ENCODE assay signal across 17 mouse cellular contexts in the genomic region with DNA sequence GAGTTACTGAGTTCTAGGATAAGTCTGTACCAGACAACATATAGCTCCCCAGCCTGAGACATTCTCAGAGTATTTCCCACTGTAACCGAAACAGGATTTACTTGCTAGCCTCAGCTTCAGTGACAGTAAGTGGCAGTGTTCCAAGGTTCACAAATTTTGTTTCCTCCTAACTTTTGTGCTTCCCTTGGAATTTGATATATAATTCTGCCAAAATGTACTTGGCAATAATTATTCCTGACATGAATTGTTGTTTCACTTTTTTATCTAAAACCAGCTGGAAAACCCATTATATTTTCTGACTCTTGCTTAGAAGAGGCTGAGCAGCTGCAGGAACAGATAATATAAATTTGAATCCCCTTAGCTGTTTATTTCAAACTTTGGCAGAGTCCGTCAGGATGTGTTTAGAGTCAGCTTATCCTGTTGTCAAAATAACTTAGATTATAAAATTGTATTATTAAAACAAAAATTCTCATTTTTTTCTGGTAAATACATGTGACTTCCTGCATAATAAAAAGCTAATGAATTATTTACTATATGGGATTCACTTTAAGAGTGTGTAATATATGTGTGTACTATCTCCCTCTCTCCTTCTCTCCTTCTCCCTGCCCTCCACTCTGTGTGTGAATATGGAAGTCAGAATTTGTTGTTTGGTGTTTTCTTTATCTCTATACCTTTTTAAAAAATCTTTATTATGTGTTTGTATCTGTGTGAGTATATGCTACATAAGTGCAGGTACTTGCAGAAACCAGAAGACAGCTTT. TPM values are rescaled to one million over a fixed set of nuclear protein-coding genes. Genes with fewer than 3 reads are reported as not detected.
DNase-seq lines count a peak whose midpoint lies in the region; ATAC-seq and TF ChIP-seq lines count a peak whose summit lies in the region.
"Had no signal": no experiment of that assay in that cellular context is flagged by ENCODE, and none has a peak within 500 bp of the region (broad histone marks: within the 10 kb centered on the region; RNA-seq: fewer than 3 reads in every experiment).

No protein-coding gene starts in this region.

- peak; percentile 29 to 56 for DNase-seq in heart, adult 18-20 months
- peak; percentile 69 for DNase-seq in kidney, postnatal 0 days (ENCODE audit: low spot score)
- DNase-seq in kidney, adult 18-20 months = no peak
- no peak for DNase-seq in stomach, postnatal 0 days (ENCODE audit: low spot score)
- DNase-seq in right cerebral cortex, postnatal 14 days = no peak
- no peak for DNase-seq in spleen, adult 12 weeks (ENCODE audit: low spot score)
- DNase-seq: cerebellum, adult 11 months; cerebellum, postnatal 36 days; gastrocnemius, postnatal 14 days; spleen, adult 18-20 months; thymus, postnatal 25 days had no signal

- TF ChIP-seq EP300 in stomach, postnatal 0 days (optimal IDR thresholded peaks at IDR 0.05) = no peak

- no peak for TF ChIP-seq CTCF in kidney, postnatal 0 days (IDR thresholded peaks at IDR 0.05; ENCODE audit: low read depth)
- no peak for TF ChIP-seq CTCF in stomach, postnatal 0 days (IDR thresholded peaks at IDR 0.05; ENCODE audit: low read depth)

- H3K4me3 ChIP-seq in heart, embryonic 12.5 days = no peak overlapping the region
- no peak overlapping the region for H3K4me3 ChIP-seq in kidney, postnatal 0 days (replicated peaks; ENCODE audit: low read depth, low read length)
- no peak overlapping the region for H3K4me3 ChIP-seq in stomach, embryonic 16.5 days (replicated peaks; ENCODE audit: low read length)
- H3K4me3 ChIP-seq in stomach, postnatal 0 days (ENCODE audit: low read depth, low read length) = no peak overlapping the region
- H3K4me3 ChIP-seq: limb, embryonic 13.5 days had no signal

- no peak overlapping the region for H3K27ac ChIP-seq in heart, embryonic 12.5 days (ENCODE audit: poor library complexity, severe bottlenecking)
- no peak overlapping the region for H3K27ac ChIP-seq in kidney, postnatal 0 days
- H3K27ac ChIP-seq in stomach, embryonic 16.5 days (ENCODE audit: low read length) = 0 out of 2 replicates have a peak overlapping the region, but pooled peaks have one; percentile 38
- H3K27ac ChIP-seq in stomach, postnatal 0 days (replicated peaks) = no peak overlapping the region
- H3K27ac ChIP-seq: hindbrain, postnatal 0 days; limb, embryonic 13.5 days had no signal

- no peaks in the 10 kb centered on the region for H3K27me3 ChIP-seq in heart, embryonic 12.5 days (replicated peaks)
- no peaks in the 10 kb centered on the region for H3K27me3 ChIP-seq in kidney, postnatal 0 days (ENCODE audit: insufficient read depth, low read length)
- no peaks in the 10 kb centered on the region for H3K27me3 ChIP-seq in stomach, embryonic 16.5 days (ENCODE audit: control insufficient read depth, insufficient read depth, low read length)
- no peaks in the 10 kb centered on the region for H3K27me3 ChIP-seq in stomach, postnatal 0 days (ENCODE audit: control insufficient read depth, insufficient read depth, low read length)
- H3K27me3 ChIP-seq: limb, embryonic 13.5 days had no signal

- no peak for ATAC-seq in heart, embryonic 12.5 days (ENCODE audit: insufficient number of reproducible peaks, low FRiP score)
- ATAC-seq in kidney, postnatal 0 days (replicated peaks; ENCODE audit: low FRiP score, low read depth) = no peak
- no peak; the same call in 1 of the 2 replicates for ATAC-seq in stomach, embryonic 16.5 days (ENCODE audit: insufficient read depth, low FRiP score)
- ATAC-seq in stomach, postnatal 0 days (ENCODE audit: low FRiP score, low TSS enrichment) = no peak
- ATAC-seq: hindbrain, postnatal 0 days; Patski had no signal

- H3K9ac ChIP-seq in heart, embryonic 12.5 days = no peak overlapping the region
- no peak overlapping the region for H3K9ac ChIP-seq in kidney, postnatal 0 days (ENCODE audit: low read depth, low read length)
- H3K9ac ChIP-seq in stomach, embryonic 16.5 days (ENCODE audit: low read length) = no peak overlapping the region
- H3K9ac ChIP-seq in stomach, postnatal 0 days (ENCODE audit: low read length) = no peak overlapping the region
- H3K9ac ChIP-seq: limb, embryonic 13.5 days had no signal

- no peaks in the 10 kb centered on the region for H3K9me3 ChIP-seq in heart, embryonic 12.5 days (replicated peaks)
- H3K9me3 ChIP-seq in kidney, postnatal 0 days (replicated peaks; ENCODE audit: low read length) = no peaks in the 10 kb centered on the region
- no peaks in the 10 kb centered on the region for H3K9me3 ChIP-seq in stomach, embryonic 16.5 days (replicated peaks; ENCODE audit: control insufficient read depth, low read length)
- no peaks in the 10 kb centered on the region for H3K9me3 ChIP-seq in stomach, postnatal 0 days (ENCODE audit: control insufficient read depth, low read length)
- H3K9me3 ChIP-seq: limb, embryonic 13.5 days had no signal

- H3K36me3 ChIP-seq in heart, embryonic 12.5 days = no peaks in the 10 kb centered on the region
- no peaks in the 10 kb centered on the region for H3K36me3 ChIP-seq in kidney, postnatal 0 days (ENCODE audit: insufficient read depth, low read length)
- no peaks in the 10 kb centered on the region for H3K36me3 ChIP-seq in stomach, embryonic 16.5 days (ENCODE audit: control insufficient read depth, insufficient read depth, low read length)
- H3K36me3 ChIP-seq in stomach, postnatal 0 days (ENCODE audit: control insufficient read depth, insufficient read depth, low read length) = no peaks in the 10 kb centered on the region
- H3K36me3 ChIP-seq: limb, embryonic 13.5 days had no signal

- WGBS in heart, embryonic 12.5 days = 55% methylated on average over 2 of the region's 2 CpGs
- 52% methylated on average over 2 of the region's 2 CpGs for WGBS in kidney, postnatal 0 days
- 43% methylated on average over 2 of the region's 2 CpGs for WGBS in stomach, embryonic 16.5 days
- 37% methylated on average over 2 of the region's 2 CpGs for WGBS in stomach, postnatal 0 days

- H3K4me1 ChIP-seq in heart, embryonic 12.5 days (replicated peaks) = no peaks in the 10 kb centered on the region
- no peaks in the 10 kb centered on the region for H3K4me1 ChIP-seq in kidney, postnatal 0 days (replicated peaks; ENCODE audit: insufficient read depth, low read length)
- no peaks in the 10 kb centered on the region for H3K4me1 ChIP-seq in stomach, embryonic 16.5 days (ENCODE audit: control insufficient read depth, insufficient read depth, low read length)
- H3K4me1 ChIP-seq in stomach, postnatal 0 days (replicated peaks; ENCODE audit: control insufficient read depth, insufficient read depth) = no peaks in the 10 kb centered on the region
- H3K4me1 ChIP-seq: limb, embryonic 13.5 days had no signal

- no peak overlapping the region for H3K4me2 ChIP-seq in heart, embryonic 12.5 days
- H3K4me2 ChIP-seq in kidney, postnatal 0 days (ENCODE audit: low read length) = no peak overlapping the region
- no peak overlapping the region for H3K4me2 ChIP-seq in stomach, embryonic 16.5 days (ENCODE audit: low read depth, low read length)
- no peak overlapping the region for H3K4me2 ChIP-seq in stomach, postnatal 0 days (replicated peaks; ENCODE audit: low read depth)
- H3K4me2 ChIP-seq: limb, embryonic 13.5 days; midbrain, embryonic 11.5 days had no signal

RNA-seq across cellular contexts. Expression of gene Fundc2, which starts 9.4 kb away (rescaled TPM):
- 100 to 1,000 TPM; 150 to 179 TPM for total RNA-seq in heart, adult 18-20 months (2021)
- polyA plus RNA-seq in heart, embryonic 12.5 days (2016; fragmentation: Nextera tagmentation; extraction: Ambion mirVana) = 69.8 and 70.2 TPM in 2 replicates
- polyA plus RNA-seq in kidney, postnatal 0 days (2015; fragmentation: Nextera tagmentation; extraction: Ambion mirVana) = 73.5 and 77.8 TPM in 2 replicates
- 51.7 and 65.6 TPM in 2 replicates for polyA plus RNA-seq in stomach, embryonic 16.5 days (2015; fragmentation: Nextera tagmentation; extraction: Ambion mirVana)
- 51.3 and 54.8 TPM in 2 replicates for polyA plus RNA-seq in stomach, postnatal 0 days (2015; fragmentation: Nextera tagmentation; extraction: Ambion mirVana)

RNA-seq across cellular contexts. Expression of gene F8, which starts 9.6 kb away (rescaled TPM):
- 1 to 10 TPM; 1.6 to 2.3 TPM for total RNA-seq in heart, adult 18-20 months (2021)
- 1.8 and 2.0 TPM in 2 replicates for polyA plus RNA-seq in heart, embryonic 12.5 days (2016; fragmentation: Nextera tagmentation; extraction: Ambion mirVana)
- polyA plus RNA-seq in kidney, postnatal 0 days (2015; fragmentation: Nextera tagmentation; extraction: Ambion mirVana) = 4.2 and 4.8 TPM in 2 replicates
- 0.71 and 1.6 TPM in 2 replicates for polyA plus RNA-seq in stomach, embryonic 16.5 days (2015; fragmentation: Nextera tagmentation; extraction: Ambion mirVana)
- 0.42 and 0.80 TPM in 2 replicates for polyA plus RNA-seq in stomach, postnatal 0 days (2015; fragmentation: Nextera tagmentation; extraction: Ambion mirVana)

RNA-seq across cellular contexts. Expression of gene Cmc4, which starts 43.5 kb away (rescaled TPM):
- total RNA-seq in heart, adult 18-20 months (2021) = 10 to 100 TPM in 1 of 2 experiments, 1 to 10 TPM in 1; 7.9 to 10.7 TPM
- polyA plus RNA-seq in heart, embryonic 12.5 days (2016; fragmentation: Nextera tagmentation; extraction: Ambion mirVana) = 19.6 and 20.1 TPM in 2 replicates
- polyA plus RNA-seq in kidney, postnatal 0 days (2015; fragmentation: Nextera tagmentation; extraction: Ambion mirVana) = 28.1 and 32.3 TPM in 2 replicates
- 23.1 and 25.2 TPM in 2 replicates for polyA plus RNA-seq in stomach, embryonic 16.5 days (2015; fragmentation: Nextera tagmentation; extraction: Ambion mirVana)
- polyA plus RNA-seq in stomach, postnatal 0 days (2015; fragmentation: Nextera tagmentation; extraction: Ambion mirVana) = 15.9 and 17.3 TPM in 2 replicates

RNA-seq across cellular contexts. Expression of gene Mtcp1, which starts 43.5 kb away (rescaled TPM):
- total RNA-seq in heart, adult 18-20 months (2021) = 1 to 10 TPM; 2.7 to 2.9 TPM
- 7.3 TPM in 2 replicates for polyA plus RNA-seq in heart, embryonic 12.5 days (2016; fragmentation: Nextera tagmentation; extraction: Ambion mirVana)
- 5.9 and 6.3 TPM in 2 replicates for polyA plus RNA-seq in kidney, postnatal 0 days (2015; fragmentation: Nextera tagmentation; extraction: Ambion mirVana)
- 10.9 and 11.0 TPM in 2 replicates for polyA plus RNA-seq in stomach, embryonic 16.5 days (2015; fragmentation: Nextera tagmentation; extraction: Ambion mirVana)
- polyA plus RNA-seq in stomach, postnatal 0 days (2015; fragmentation: Nextera tagmentation; extraction: Ambion mirVana) = 3.6 and 4.0 TPM in 2 replicates

RNA-seq across cellular contexts. Expression of gene Brcc3, which starts 43.6 kb away (rescaled TPM):
- 10 to 100 TPM; 21.3 to 29.2 TPM for total RNA-seq in heart, adult 18-20 months (2021)
- 46.1 and 46.7 TPM in 2 replicates for polyA plus RNA-seq in heart, embryonic 12.5 days (2016; fragmentation: Nextera tagmentation; extraction: Ambion mirVana)
- polyA plus RNA-seq in kidney, postnatal 0 days (2015; fragmentation: Nextera tagmentation; extraction: Ambion mirVana) = 51.4 and 54.4 TPM in 2 replicates
- polyA plus RNA-seq in stomach, embryonic 16.5 days (2015; fragmentation: Nextera tagmentation; extraction: Ambion mirVana) = 60.9 and 62.2 TPM in 2 replicates
- 35.7 and 42.0 TPM in 2 replicates for polyA plus RNA-seq in stomach, postnatal 0 days (2015; fragmentation: Nextera tagmentation; extraction: Ambion mirVana)

Comparison
In these comparisons a context has a peak if more than half of its experiments do, and no peak if none do; other contexts are left out.
1. DNase-seq: peak in heart, adult 18-20 months (2 of 2) and kidney, postnatal 0 days (single experiment); none in kidney, adult 18-20 months (single experiment), stomach, postnatal 0 days (single experiment), right cerebral cortex, postnatal 14 days (single experiment) and spleen, adult 12 weeks (single experiment).